Mouse (Mus musculus): ENCODE data around the gene Bbs4.

GRCm38 (mm10) chr9:59369646-59370045 is 16.3 kb upstream of the Bbs4 start:
- TF ChIP-seq CTCF (conservative IDR thresholded peaks at IDR 0.05 in 1 of 2, IDR thresholded peaks at IDR 0.05 in 1 of 2; ENCODE audit: low read depth in 2 of 2, low read length in 2 of 2): no peak
- TF ChIP-seq NELFE (IDR thresholded peaks at IDR 0.05; ENCODE audit: low read depth, low read length): no peak
- no peak for TF ChIP-seq MAX (IDR thresholded peaks at IDR 0.05; ENCODE audit: low read length)
- no peak for TF ChIP-seq ZC3H11A (IDR thresholded peaks at IDR 0.05; ENCODE audit: low read depth, low read length)
- no peak for TF ChIP-seq POLR2AphosphoS2 (IDR thresholded peaks at IDR 0.05; ENCODE audit: low read depth, low read length)
- TF ChIP-seq ETS1 (conservative IDR thresholded peaks at IDR 0.05; ENCODE audit: low read depth, low read length): no peak
- no peak for TF ChIP-seq POLR2A (IDR thresholded peaks at IDR 0.05; ENCODE audit: low read depth, low read length)
- TF ChIP-seq MAZ (IDR thresholded peaks at IDR 0.05; ENCODE audit: low read depth, low read length): no peak
- TF ChIP-seq SIN3A (IDR thresholded peaks at IDR 0.05; ENCODE audit: low read length): no peak
- TF ChIP-seq MEF2A (IDR thresholded peaks at IDR 0.05; ENCODE audit: borderline replicate concordance, low read depth, low read length): no peak
- TF ChIP-seq KAT2A (IDR thresholded peaks at IDR 0.05; ENCODE audit: insufficient replicate concordance, low read length): no peak
- no peak for TF ChIP-seq ZNF384 (IDR thresholded peaks at IDR 0.05; ENCODE audit: low read depth, low read length)

Data from CH12.LX (cell line).